Mouse (Mus musculus): ENCODE data around the gene Alyref. TPM values are rescaled to one million over a fixed set of nuclear protein-coding genes. Genes with fewer than 3 reads are reported as not detected.
A peak's percentile ranks its signal among the peaks of the same experiment; 100 is the strongest.

The Alyref gene
- polyA plus RNA-seq, 1 experiment from 2014 or later, result 253 TPM

- Histone ChIP-seq H3K27me3 (replicated peaks) (no peaks in the 10 kb centered on the region), H3K4me1 (peaks cover 27% of the 10 kb centered on the region), H3K9me3 (no peaks in the 10 kb centered on the region), H3K9ac (peak within 1 kb of the TSS; percentile 100), H3K36me3 (peaks cover 22% of the 10 kb centered on the region), H3K4me2 (peak within 1 kb of the TSS; percentile 83), H3K27ac (replicated peaks) (peak within 1 kb of the TSS; percentile 97), H3K4me3 (peak within 1 kb of the TSS; percentile 95)
- under 1% methylated on average over 71 of the region's 87 CpGs for whole genome bisulfite sequencing
- peak; percentile 84 for ATAC-seq (ENCODE audit: extremely low read depth, insufficient number of reproducible peaks, low FRiP score, low TSS enrichment)
Observed at GRCm38 (mm10) chr11:120549168-120549945, 48.8 kb downstream of the Alyref start, which contains the start of gene Mcrip1. Mcrip1 (minus strand) TSS chr11:120549727.

- peak overlapping the region; percentile 83 for H3K4me2 ChIP-seq
- 17% methylated on average over 7 of the region's 7 CpGs for WGBS
- peak overlapping the region; percentile 95 for H3K4me3 ChIP-seq
- H3K4me1 ChIP-seq, result peaks cover 25% of the 10 kb centered on the region
- H3K27ac ChIP-seq (replicated peaks), result peak overlapping the region; percentile 97
- no peaks in the 10 kb centered on the region for H3K9me3 ChIP-seq
- H3K27me3 ChIP-seq (replicated peaks), result no peaks in the 10 kb centered on the region
- peaks cover 28% of the 10 kb centered on the region for H3K36me3 ChIP-seq
- peak overlapping the region; percentile 100 for H3K9ac ChIP-seq
- no peak for ATAC-seq (ENCODE audit: extremely low read depth, insufficient number of reproducible peaks, low FRiP score, low TSS enrichment)
Observed at GRCm38 (mm10) chr11:120548786-120549167, 49.4 kb downstream of the Alyref start.

- no peak for ATAC-seq (ENCODE audit: extremely low read depth, insufficient number of reproducible peaks, low FRiP score, low TSS enrichment)
- Histone ChIP-seq H3K27ac (replicated peaks) (peak overlapping the region; percentile 97), H3K4me3 (peak overlapping the region; percentile 95), H3K9me3 (no peaks in the 10 kb centered on the region), H3K4me2 (peak overlapping the region; percentile 83), H3K4me1 (peaks cover 25% of the 10 kb centered on the region), H3K27me3 (replicated peaks) (no peaks in the 10 kb centered on the region), H3K36me3 (peaks cover 33% of the 10 kb centered on the region), H3K9ac (peak overlapping the region; percentile 100)
- WGBS, result 68% methylated on average over 3 of the region's 3 CpGs
Observed at GRCm38 (mm10) chr11:120548214-120548613, 50.0 kb downstream of the Alyref start.

- no peaks in the 10 kb centered on the region for H3K9me3 ChIP-seq
- no peaks in the 10 kb centered on the region for H3K27me3 ChIP-seq (replicated peaks)
- H3K9ac ChIP-seq, result peak overlapping the region; percentile 100
- H3K4me1 ChIP-seq, result peaks cover 27% of the 10 kb centered on the region
- peak overlapping the region; percentile 83 for H3K4me2 ChIP-seq
- H3K4me3 ChIP-seq, result 0 out of 2 replicates have a peak overlapping the region, but pooled peaks have one; percentile 95
- H3K27ac ChIP-seq (replicated peaks), result 0 out of 2 replicates have a peak overlapping the region, but pooled peaks have one; percentile 97
- no peak for ATAC-seq (ENCODE audit: extremely low read depth, insufficient number of reproducible peaks, low FRiP score, low TSS enrichment)
- peaks cover 41% of the 10 kb centered on the region for H3K36me3 ChIP-seq
- 59% methylated on average over 2 of the region's 2 CpGs for WGBS
Observed at GRCm38 (mm10) chr11:120547469-120547868, 50.7 kb downstream of the Alyref start.

- Histone ChIP-seq H3K27me3 (replicated peaks) (no peaks in the 10 kb centered on the region), H3K27ac (replicated peaks) (no peak overlapping the region), H3K4me3 (no peak overlapping the region), H3K4me2 (no peak overlapping the region), H3K9ac (peak overlapping the region; percentile 28; the same call in 1 of the 2 replicates), H3K4me1 (peaks cover 37% of the 10 kb centered on the region), H3K9me3 (no peaks in the 10 kb centered on the region), H3K36me3 (peaks cover 53% of the 10 kb centered on the region)
- WGBS, result 89% methylated on average over 3 of the region's 3 CpGs
- ATAC-seq (ENCODE audit: extremely low read depth, insufficient number of reproducible peaks, low FRiP score, low TSS enrichment), result no peak
Observed at GRCm38 (mm10) chr11:120545964-120546363, 52.2 kb downstream of the Alyref start.

GRCm38 (mm10) chr11:120542376-120542775, 55.8 kb downstream of the Alyref start:
- WGBS, result 73% methylated on average over 6 of the region's 6 CpGs
- H3K4me3 ChIP-seq, result no peak overlapping the region
- H3K27me3 ChIP-seq (replicated peaks), result peaks cover 3% of the 10 kb centered on the region; the same call in 1 of the 2 replicates
- H3K4me1 ChIP-seq, result peaks cover 34% of the 10 kb centered on the region
- no peak overlapping the region for H3K4me2 ChIP-seq
- no peak overlapping the region for H3K9ac ChIP-seq
- H3K36me3 ChIP-seq, result peaks cover 53% of the 10 kb centered on the region
- no peaks in the 10 kb centered on the region for H3K9me3 ChIP-seq
- H3K27ac ChIP-seq (replicated peaks), result no peak overlapping the region
- no peak for ATAC-seq (ENCODE audit: extremely low read depth, insufficient number of reproducible peaks, low FRiP score, low TSS enrichment)

Small RNA genes within 50 kb of the gene (microRNA-seq; reads per million reads assigned to microRNA genes)
- not detected for gene Mir6936

Other genes with a start within 250 kb of the Alyref start
- 1,234 and 1,290 TPM in 2 replicates for gene Actg1, start 249.8 kb downstream of the Alyref start, polyA plus RNA-seq (2015; fragmentation: Nextera tagmentation; extraction: Ambion mirVana)
- 0.31 and 0.50 TPM in 2 replicates for gene Fscn2, start 236.8 kb downstream of the Alyref start, polyA plus RNA-seq (2015; fragmentation: Nextera tagmentation; extraction: Ambion mirVana)
- 29.1 and 33.5 TPM in 2 replicates for gene Faap100, start 219.6 kb downstream of the Alyref start, polyA plus RNA-seq (2015; fragmentation: Nextera tagmentation; extraction: Ambion mirVana)
- 28.2 and 28.3 TPM in 2 replicates for gene Nploc4, start 160.7 kb downstream of the Alyref start, polyA plus RNA-seq (2015; fragmentation: Nextera tagmentation; extraction: Ambion mirVana)
- gene Tspan10, start 155.7 kb downstream of the Alyref start, polyA plus RNA-seq (2015; fragmentation: Nextera tagmentation; extraction: Ambion mirVana), result not detected in 2 replicates
- not detected in 2 replicates for gene Pde6g, start 144.9 kb downstream of the Alyref start, polyA plus RNA-seq (2015; fragmentation: Nextera tagmentation; extraction: Ambion mirVana)
- gene Oxld1, start 140.3 kb downstream of the Alyref start, polyA plus RNA-seq (2015; fragmentation: Nextera tagmentation; extraction: Ambion mirVana), result 14.2 and 16.6 TPM in 2 replicates
- 19.1 and 21.1 TPM in 2 replicates for gene Ccdc137, start 140.2 kb downstream of the Alyref start, polyA plus RNA-seq (2015; fragmentation: Nextera tagmentation; extraction: Ambion mirVana)
- gene Arl16, start 130.8 kb downstream of the Alyref start, polyA plus RNA-seq (2015; fragmentation: Nextera tagmentation; extraction: Ambion mirVana), result 36.4 and 39.3 TPM in 2 replicates
- 212 and 228 TPM in 2 replicates for gene Mrpl12, start 113.8 kb downstream of the Alyref start, polyA plus RNA-seq (2015; fragmentation: Nextera tagmentation; extraction: Ambion mirVana)
- 42.9 and 43.2 TPM in 2 replicates for gene Slc25a10, start 106.5 kb downstream of the Alyref start, polyA plus RNA-seq (2015; fragmentation: Nextera tagmentation; extraction: Ambion mirVana)
- gene Gcgr, start 67.7 kb downstream of the Alyref start, polyA plus RNA-seq (2015; fragmentation: Nextera tagmentation; extraction: Ambion mirVana), result 2.1 and 2.4 TPM in 2 replicates
- 134 and 140 TPM in 2 replicates for gene Mcrip1, start 48.6 kb downstream of the Alyref start, polyA plus RNA-seq (2015; fragmentation: Nextera tagmentation; extraction: Ambion mirVana)
- not detected in 2 replicates for gene Ppp1r27, start 47.2 kb downstream of the Alyref start, polyA plus RNA-seq (2015; fragmentation: Nextera tagmentation; extraction: Ambion mirVana)
- 427 and 448 TPM in 2 replicates for gene P4hb, start 25.1 kb downstream of the Alyref start, polyA plus RNA-seq (2015; fragmentation: Nextera tagmentation; extraction: Ambion mirVana)
- 435 and 436 TPM in 2 replicates for gene Arhgdia, start 16.7 kb downstream of the Alyref start, polyA plus RNA-seq (2015; fragmentation: Nextera tagmentation; extraction: Ambion mirVana)
- 174 and 199 TPM in 2 replicates for gene Anapc11, start 56 bp upstream of the Alyref start, polyA plus RNA-seq (2015; fragmentation: Nextera tagmentation; extraction: Ambion mirVana)
- 14.9 and 18.6 TPM in 2 replicates for gene Npb, start 10.1 kb upstream of the Alyref start, polyA plus RNA-seq (2015; fragmentation: Nextera tagmentation; extraction: Ambion mirVana)
- gene Pcyt2, start 19.6 kb upstream of the Alyref start, polyA plus RNA-seq (2015; fragmentation: Nextera tagmentation; extraction: Ambion mirVana), result 71.8 and 90.4 TPM in 2 replicates
- 17.7 and 20.4 TPM in 2 replicates for gene Sirt7, start 26.9 kb upstream of the Alyref start, polyA plus RNA-seq (2015; fragmentation: Nextera tagmentation; extraction: Ambion mirVana)
- gene Mafg, start 35.2 kb upstream of the Alyref start, polyA plus RNA-seq (2015; fragmentation: Nextera tagmentation; extraction: Ambion mirVana), result 18.1 and 19.9 TPM in 2 replicates
- 22.2 and 23.5 TPM in 2 replicates for gene Pycr1, start 45.4 kb upstream of the Alyref start, polyA plus RNA-seq (2015; fragmentation: Nextera tagmentation; extraction: Ambion mirVana)
- 13.0 and 13.9 TPM in 2 replicates for gene Myadml2, start 49.8 kb upstream of the Alyref start, polyA plus RNA-seq (2015; fragmentation: Nextera tagmentation; extraction: Ambion mirVana)
- gene Notum, start 62.8 kb upstream of the Alyref start, polyA plus RNA-seq (2015; fragmentation: Nextera tagmentation; extraction: Ambion mirVana), result 2.3 and 2.7 TPM in 2 replicates
- 105 and 109 TPM in 2 replicates for gene Aspscr1, start 74.6 kb upstream of the Alyref start, polyA plus RNA-seq (2015; fragmentation: Nextera tagmentation; extraction: Ambion mirVana)
- gene Cenpx, start 115.4 kb upstream of the Alyref start, polyA plus RNA-seq (2015; fragmentation: Nextera tagmentation; extraction: Ambion mirVana), result 120 and 122 TPM in 2 replicates
- gene Lrrc45, start 115.6 kb upstream of the Alyref start, polyA plus RNA-seq (2015; fragmentation: Nextera tagmentation; extraction: Ambion mirVana), result 27.8 and 28.1 TPM in 2 replicates
- gene Rac3, start 123.1 kb upstream of the Alyref start, polyA plus RNA-seq (2015; fragmentation: Nextera tagmentation; extraction: Ambion mirVana), result 6.4 and 9.8 TPM in 2 replicates
- gene Dcxr, start 128.9 kb upstream of the Alyref start, polyA plus RNA-seq (2015; fragmentation: Nextera tagmentation; extraction: Ambion mirVana), result 7.5 and 7.6 TPM in 2 replicates
- 2.1 and 3.8 TPM in 2 replicates for gene Cbr2, start 133.7 kb upstream of the Alyref start, polyA plus RNA-seq (2015; fragmentation: Nextera tagmentation; extraction: Ambion mirVana)
- 1.8 and 2.6 TPM in 2 replicates for gene Hmga1b, start 164.4 kb upstream of the Alyref start, polyA plus RNA-seq (2015; fragmentation: Nextera tagmentation; extraction: Ambion mirVana)
- 21.4 and 24.5 TPM in 2 replicates for gene Rfng, start 185.8 kb upstream of the Alyref start, polyA plus RNA-seq (2015; fragmentation: Nextera tagmentation; extraction: Ambion mirVana)
- 139 and 146 TPM in 2 replicates for gene Gps1, start 185.9 kb upstream of the Alyref start, polyA plus RNA-seq (2015; fragmentation: Nextera tagmentation; extraction: Ambion mirVana)
- 40.8 and 45.2 TPM in 2 replicates for gene Dus1l, start 198.0 kb upstream of the Alyref start, polyA plus RNA-seq (2015; fragmentation: Nextera tagmentation; extraction: Ambion mirVana)
- 23.2 and 26.4 TPM in 2 replicates for gene Fasn, start 226.2 kb upstream of the Alyref start, polyA plus RNA-seq (2015; fragmentation: Nextera tagmentation; extraction: Ambion mirVana)